Mouse (Mus musculus) gastrocnemius, postnatal 14 days (tissue): Measurements from ENCODE around the gene Tbc1d14. TPM values are rescaled to one million over a fixed set of nuclear protein-coding genes. Genes with fewer than 3 reads are reported as not detected.
A peak's percentile ranks its signal among the peaks of the same experiment; 100 is the strongest.

Source experiments
- DNase-seq: peaks from one replicate; pipeline ENCODE4 v3.0.0; 2021; ENCODE audit warnings: mixed read lengths
- intact Hi-C: fragments of 180-260 bp; cut with DNase I; formaldehyde crosslinking; loops from one replicate; pipeline ENCODE4 v1.15.1; 2025; ENCODE audit warnings: low total_unique reads
- total RNA-seq, 2 experiments: library from RNA; stranded (reverse); gene quantifications; 2 replicates each; pipeline ENCODE4 v1.2.3; 2021

Tbc1d14 gene
- total RNA-seq, 2 experiments from 2014 or later: 13.9 to 14.6 TPM

GRCm38 (mm10) chr5:36526274-36526673, 66.8 kb downstream of the Tbc1d14 start:
- no peak for DNase-seq
- intact Hi-C loops: no loop called here

- DNase-seq: no peak
- intact Hi-C loops: no loop called here
Observed at GRCm38 (mm10) chr5:36525216-36525615, 67.9 kb downstream of the Tbc1d14 start.

GRCm38 (mm10) chr5:36523219-36523703, 69.8 kb downstream of the Tbc1d14 start:
- intact Hi-C loops: no loop called here
- DNase-seq: no peak

DNA sequence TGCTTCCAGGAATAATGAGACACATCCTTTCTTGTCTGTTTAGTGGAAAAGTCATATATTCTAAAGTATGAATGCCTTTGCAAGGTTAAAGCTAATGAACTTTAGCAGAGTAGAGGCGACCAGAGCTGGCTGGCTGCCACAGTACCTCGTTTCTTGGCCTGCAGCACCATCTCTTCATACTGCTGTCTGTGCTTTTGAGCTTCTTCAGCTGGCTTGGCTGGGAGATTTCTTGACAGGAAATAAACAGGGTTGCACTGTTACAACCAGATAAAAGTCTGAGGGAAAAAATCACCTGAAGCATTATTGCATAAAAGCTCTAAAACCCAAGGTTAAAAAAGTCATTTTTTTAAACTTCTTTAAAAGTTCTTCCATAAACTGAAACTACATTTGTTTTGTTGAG, 70.3 kb downstream of the Tbc1d14 start:
- intact Hi-C loops: no loop called here
- DNase-seq: no peak

- DNase-seq: no peak
- intact Hi-C loops: no loop called here
Observed at GRCm38 (mm10) chr5:36519751-36520150, 73.3 kb downstream of the Tbc1d14 start.

- DNase-seq: no peak
- intact Hi-C loops: no loop called here
Observed at GRCm38 (mm10) chr5:36517596-36517995, 75.5 kb downstream of the Tbc1d14 start.

DNA sequence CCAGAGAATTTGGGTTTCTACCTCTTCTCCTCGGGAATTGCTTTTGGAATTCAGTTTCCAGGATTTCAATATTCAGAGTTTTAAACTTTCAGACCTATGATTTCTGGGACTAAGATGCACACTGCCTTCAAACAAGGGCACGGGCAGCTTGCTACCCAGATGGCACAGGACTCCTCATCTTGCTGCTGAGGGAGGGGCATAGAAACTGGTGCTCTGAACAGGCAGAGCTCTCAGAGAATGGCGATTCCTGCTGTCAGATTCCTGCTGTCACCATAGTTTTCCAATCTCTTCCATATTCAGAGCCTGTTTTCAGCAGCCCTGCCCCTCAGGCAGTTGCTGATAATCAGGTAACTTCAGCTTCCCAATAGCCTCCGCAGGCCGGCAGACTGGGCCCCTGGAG, 77.5 kb downstream of the Tbc1d14 start:
- DNase-seq: no peak
- intact Hi-C loops: no loop called here

- DNase-seq: no peak
Observed at GRCm38 (mm10) chr5:36515126-36515525, 78.0 kb downstream of the Tbc1d14 start.

DNA sequence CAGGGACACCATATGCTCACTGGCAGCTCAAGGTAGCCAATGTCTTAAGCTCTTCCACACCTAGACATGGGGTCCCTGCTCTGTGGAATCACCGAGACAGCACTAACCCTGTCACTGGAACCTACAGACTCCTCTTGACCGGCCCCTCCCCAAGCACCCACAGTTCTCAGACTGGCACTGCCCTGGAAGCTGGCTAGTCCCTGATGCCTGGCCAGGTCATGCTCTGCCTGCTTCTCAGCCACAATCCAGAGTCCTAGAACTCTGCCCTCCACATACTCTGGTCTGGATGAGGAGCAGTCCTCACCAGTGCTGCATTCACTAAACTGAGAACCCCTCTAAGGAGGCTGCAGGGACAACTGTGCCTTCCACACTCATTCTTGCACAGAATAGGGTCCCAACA, 82.1 kb downstream of the Tbc1d14 start:
- intact Hi-C loops: no loop called here
- DNase-seq: no peak

More at GRCm38 (mm10) chr5:36515126-36515525, 78.0 kb downstream of the Tbc1d14 start:
- intact Hi-C loops: no loop called here

- no peak for DNase-seq
- intact Hi-C loops: no loop called here
Observed at GRCm38 (mm10) chr5:36508351-36508750, 84.7 kb downstream of the Tbc1d14 start.

- intact Hi-C loops: no loop called here
- DNase-seq: no peak
Observed at GRCm38 (mm10) chr5:36505643-36506042, 87.4 kb downstream of the Tbc1d14 start.

DNA sequence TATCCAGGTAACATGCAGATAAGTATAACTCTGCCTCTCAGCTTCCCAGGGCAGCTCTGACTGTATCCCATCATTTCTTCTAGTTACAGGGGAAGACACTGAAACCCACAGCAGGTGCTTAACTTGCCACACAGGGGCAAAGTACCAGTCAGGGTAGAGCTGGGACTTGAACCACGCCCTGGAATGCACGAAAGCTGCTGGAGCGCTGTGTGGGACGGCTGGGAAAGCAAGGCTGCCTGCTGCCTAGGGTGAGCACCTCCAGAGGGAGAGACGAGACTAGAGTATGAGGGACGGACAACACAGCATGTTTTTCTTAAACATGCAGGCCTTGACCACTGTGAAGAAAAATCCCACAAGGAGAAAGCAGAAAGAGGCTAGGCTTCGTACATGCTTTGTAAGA, 87.8 kb downstream of the Tbc1d14 start:
- DNase-seq: no peak
- intact Hi-C loops: no loop called here

- intact Hi-C loops: no loop called here
- DNase-seq: no peak
Observed at GRCm38 (mm10) chr5:36494709-36495108, 98.4 kb downstream of the Tbc1d14 start.

DNA sequence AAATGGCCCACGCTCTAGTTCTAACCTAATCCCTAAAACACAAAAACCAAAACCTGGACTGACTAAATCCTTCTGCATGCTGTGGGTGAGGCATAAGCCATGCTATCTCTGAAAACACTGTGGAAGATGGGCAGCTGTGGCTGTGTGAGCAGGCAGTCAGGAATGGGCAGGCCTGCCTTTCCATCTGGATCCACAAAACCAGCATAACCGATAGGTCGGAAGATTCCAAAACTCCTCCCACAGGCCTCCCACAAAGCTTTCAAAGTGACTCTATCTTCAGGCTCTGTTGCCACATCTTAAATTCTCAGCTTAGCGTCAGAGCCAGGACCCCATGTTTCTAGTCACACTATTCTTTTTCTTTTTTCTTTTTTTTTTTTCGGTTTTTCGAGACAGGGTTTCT, 99.2 kb downstream of the Tbc1d14 start:
- no peak for DNase-seq
- intact Hi-C loops: no loop called here

DNA sequence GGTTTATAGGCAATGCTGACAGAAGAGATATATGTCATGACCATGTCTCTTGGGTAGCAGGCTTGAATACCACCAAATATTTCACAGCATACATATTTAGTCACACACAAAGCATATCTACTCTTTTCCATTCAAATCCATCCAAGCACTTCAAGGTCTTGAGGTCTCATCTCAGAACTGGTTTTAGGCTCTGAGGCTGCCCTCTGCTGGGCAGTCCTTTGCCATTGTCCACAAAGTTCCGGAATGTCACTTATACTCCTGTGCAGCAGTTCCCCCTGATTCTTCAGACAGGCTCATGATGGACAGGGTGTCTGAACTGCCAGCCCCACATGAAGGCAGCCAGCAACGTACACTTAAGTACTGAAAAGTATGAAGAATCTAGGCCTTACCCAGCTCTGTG, 103.9 kb downstream of the Tbc1d14 start:
- intact Hi-C loops: loop anchor here (10.0 kb wide), 1 partner anchor 96 kb away; no protein-coding TSS in a partner anchor

GRCm38 (mm10) chr5:36485306-36485705, 107.8 kb downstream of the Tbc1d14 start:
- no peak for DNase-seq
- intact Hi-C loops: loop anchor here (10.0 kb wide), 1 partner anchor 99 kb away; no protein-coding TSS in a partner anchor

More for the DNA sequence above, 103.9 kb downstream of the Tbc1d14 start:
- DNase-seq: no peak

DNA sequence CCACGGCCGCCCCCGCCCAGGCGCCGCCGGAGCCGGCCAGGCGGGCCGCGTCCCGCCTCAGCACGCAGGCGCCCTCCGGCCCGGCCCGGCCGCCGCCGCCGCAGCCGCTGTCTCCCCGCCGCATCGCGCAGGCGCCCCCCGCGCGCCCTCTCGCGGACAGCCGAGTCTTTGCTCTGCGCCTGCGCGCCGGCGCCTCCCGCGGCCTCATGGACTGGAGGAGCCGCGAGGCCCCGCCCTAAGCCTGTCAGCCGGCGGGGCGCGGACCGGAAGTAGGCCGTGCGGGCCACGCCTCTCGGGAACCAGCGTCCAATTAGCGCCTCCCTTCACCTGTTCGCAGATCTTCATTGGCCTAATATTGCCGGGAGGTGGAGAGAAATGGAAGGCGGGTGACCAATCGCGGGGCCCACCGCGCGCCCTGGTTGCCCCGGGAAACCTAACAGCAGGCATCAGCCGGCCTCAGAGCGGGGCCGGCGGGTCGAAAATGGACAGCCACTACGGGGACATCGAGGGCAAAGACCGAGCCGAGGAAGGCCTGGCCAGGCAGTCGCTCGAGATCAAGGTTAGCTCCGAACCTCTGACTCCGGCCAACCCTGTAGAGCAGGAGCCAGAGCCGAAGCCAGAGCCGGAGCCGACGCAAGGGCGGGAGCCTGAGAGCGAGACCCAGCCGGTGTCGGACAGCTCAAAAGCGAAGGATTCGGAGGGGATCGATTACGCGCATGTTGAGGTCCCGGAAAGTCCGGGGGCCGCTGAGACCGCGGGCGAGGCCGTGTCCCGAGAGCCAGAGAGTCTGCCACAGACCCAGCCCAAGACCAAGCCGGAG, 108.7 kb downstream of the Tbc1d14 start, which contains the start of the genes Tada2b and Ccdc96:
Tada2b (minus strand) TSS at position 115 of the 820 bp plus-strand sequence.
Ccdc96 (plus strand) TSS at position 418 of the 820 bp plus-strand sequence.
- DNase-seq: peak; percentile 98
- intact Hi-C loops: loop anchor here (10.0 kb wide), 1 partner anchor 100 kb away; no protein-coding TSS in a partner anchor

GRCm38 (mm10) chr5:36483203-36484101, 109.6 kb downstream of the Tbc1d14 start:
- DNase-seq: peak; percentile 51
- intact Hi-C loops: loop anchor here (10.0 kb wide), 1 partner anchor 101 kb away; no protein-coding TSS in a partner anchor

GRCm38 (mm10) chr5:36481114-36481513, 112.0 kb downstream of the Tbc1d14 start:
- DNase-seq: no peak
- intact Hi-C loops: loop anchor here (10.0 kb wide), 1 partner anchor 104 kb away; no protein-coding TSS in a partner anchor

DNA sequence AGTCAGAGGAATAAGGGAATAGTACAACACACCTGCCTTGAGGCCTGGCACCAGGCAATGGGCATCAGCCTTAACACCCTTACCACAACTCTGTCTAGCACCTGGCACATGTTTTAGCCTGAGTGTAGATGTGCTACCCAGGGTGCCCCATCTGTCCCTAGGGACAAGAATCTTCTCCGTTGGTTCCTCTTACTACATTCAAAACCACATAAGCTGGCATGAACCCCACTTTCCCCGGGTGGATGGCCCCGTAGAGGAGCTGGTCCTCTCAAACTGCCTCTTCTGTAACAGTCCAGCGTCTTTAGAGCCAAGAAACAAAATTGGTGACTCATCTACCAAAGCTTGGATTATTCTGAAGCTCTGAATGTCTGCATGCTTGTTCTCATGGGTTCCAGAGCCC, 112.7 kb downstream of the Tbc1d14 start:
- no peak for DNase-seq
- intact Hi-C loops: loop anchor here (10.0 kb wide), 1 partner anchor 104 kb away; no protein-coding TSS in a partner anchor
